Mouse (Mus musculus) ES-Bruce4 (cell line): ENCODE data around the gene Arid5b. TPM values are rescaled to one million over a fixed set of nuclear protein-coding genes. Genes with fewer than 3 reads are reported as not detected.

Experiments
- H3K27ac ChIP-seq: 2 replicates; pipeline ENCODE4 v1.5.1; 2012; ENCODE audit warnings: low read length, inconsistent platforms; ENCODE audit not compliant: insufficient read depth
- H3K27me3 ChIP-seq: 2 replicates; pipeline ENCODE4 v1.6.1; 2012; ENCODE audit warnings: mild to moderate bottlenecking, low read length, inconsistent platforms; ENCODE audit not compliant: control insufficient read depth, poor library complexity, insufficient read depth, severe bottlenecking
- H3K36me3 ChIP-seq: 2 replicates; pipeline ENCODE4 v1.6.1; 2012; ENCODE audit warnings: inconsistent platforms, mild to moderate bottlenecking, low read length, moderate library complexity; ENCODE audit not compliant: control insufficient read depth, poor library complexity, insufficient read depth, severe bottlenecking
- H3K4me1 ChIP-seq: one replicate; pipeline ENCODE4 v1.8.1; 2011; ENCODE audit warnings: low read length; ENCODE audit not compliant: control insufficient read depth, insufficient read depth
- H3K4me3 ChIP-seq: 2 replicates; pipeline ENCODE4 v1.5.1; 2011; ENCODE audit warnings: low read depth, mild to moderate bottlenecking, low read length
- H3K9ac ChIP-seq: 2 replicates; pipeline ENCODE4 v1.6.1; 2012; ENCODE audit warnings: low read depth, mild to moderate bottlenecking, inconsistent platforms; ENCODE audit not compliant: poor library complexity, severe bottlenecking
- H3K9me3 ChIP-seq: replicated peaks from 2 replicates; pipeline ENCODE4 v1.6.1; 2012; ENCODE audit warnings: mild to moderate bottlenecking, low read length, inconsistent platforms; ENCODE audit not compliant: control insufficient read depth, poor library complexity, insufficient read depth, severe bottlenecking
- CTCF ChIP-seq: IDR thresholded peaks from one replicate; pipeline ENCODE4 v1.8.1; 2011; ENCODE audit warnings: low read depth, low read length
- EP300 ChIP-seq: IDR thresholded peaks from 2 replicates; pipeline ENCODE4 v1.6.1; 2011; ENCODE audit warnings: low read depth, low read length; ENCODE audit not compliant: insufficient read depth
- POLR2A ChIP-seq: IDR thresholded peaks from one replicate; pipeline ENCODE4 v1.8.1; 2011; ENCODE audit warnings: low read length; ENCODE audit not compliant: insufficient read depth
- polyA plus RNA-seq: library from polyadenylated mRNA; stranded (reverse); fragments of >200 nt; gene quantifications from 2 replicates; pipeline ENCODE4 v1.2.4, GENCODE M21; 2011; ENCODE audit warnings: low read depth; ENCODE audit not compliant: missing spikeins, insufficient read depth, insufficient read length

Arid5b gene
- polyA plus RNA-seq, 1 experiment: 48.3 TPM

GRCm38 (mm10) chr10:68086973-68087372, 191.6 kb downstream of the Arid5b start:
- H3K9me3 ChIP-seq: no peaks in the 10 kb centered on the region
- no peak overlapping the region for H3K4me3 ChIP-seq
- H3K4me1 ChIP-seq: no peaks in the 10 kb centered on the region
- no peak overlapping the region for H3K9ac ChIP-seq
- H3K36me3 ChIP-seq: no peaks in the 10 kb centered on the region
- TF ChIP-seq POLR2A: no peak
- no peak for TF ChIP-seq CTCF
- no peak for TF ChIP-seq EP300
- no peaks in the 10 kb centered on the region for H3K27me3 ChIP-seq
- no peak overlapping the region for H3K27ac ChIP-seq

DNA sequence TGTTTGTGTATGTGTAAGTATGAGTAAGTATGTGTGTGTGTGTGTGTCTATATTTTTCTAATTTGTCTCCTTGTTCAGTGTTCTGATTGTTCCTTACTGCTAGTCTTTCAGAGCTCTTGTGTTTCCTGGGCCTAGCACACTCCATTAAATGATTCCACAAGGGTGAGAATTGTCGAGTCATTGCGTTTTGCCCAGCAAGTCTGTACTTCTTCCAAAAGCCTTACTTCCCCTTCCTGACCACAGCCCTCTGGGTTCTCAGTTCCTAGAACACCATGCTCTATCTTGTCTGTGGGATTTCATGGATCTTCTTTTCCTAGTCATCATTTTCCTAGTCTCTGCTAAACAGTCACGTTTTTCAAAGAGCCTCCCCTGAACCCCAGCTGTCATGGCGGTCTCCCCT, 193.0 kb downstream of the Arid5b start:
- Histone ChIP-seq H3K27ac (no peak overlapping the region), H3K9ac (no peak overlapping the region), H3K4me3 (no peak overlapping the region), H3K9me3 (no peaks in the 10 kb centered on the region), H3K4me1 (no peaks in the 10 kb centered on the region), H3K36me3 (no peaks in the 10 kb centered on the region), H3K27me3 (no peaks in the 10 kb centered on the region)
- no peak for TF ChIP-seq EP300
- TF ChIP-seq POLR2A: no peak
- no peak for TF ChIP-seq CTCF

DNA sequence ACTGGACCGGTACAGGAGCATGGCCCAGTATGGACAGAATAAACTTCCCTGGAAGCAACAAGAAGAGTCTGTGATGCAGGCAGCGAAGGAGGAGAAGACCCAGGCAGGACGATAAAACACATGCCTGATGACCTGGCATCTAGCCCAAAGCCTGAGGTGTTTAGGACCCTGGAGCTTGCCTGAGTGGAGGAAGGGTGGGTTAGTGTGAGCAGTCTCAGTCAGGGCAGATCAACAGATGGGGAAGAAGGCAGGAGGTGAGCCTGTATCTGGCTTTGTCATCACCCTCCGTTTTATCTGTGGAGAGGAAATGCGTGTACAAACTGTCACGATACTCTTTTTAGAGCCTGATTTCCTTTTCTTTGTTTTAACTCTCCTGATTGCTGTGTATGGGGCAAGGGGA, 196.8 kb downstream of the Arid5b start:
- Histone ChIP-seq H3K9me3 (no peaks in the 10 kb centered on the region), H3K9ac (no peak overlapping the region), H3K4me3 (no peak overlapping the region), H3K4me1 (no peaks in the 10 kb centered on the region), H3K27ac (no peak overlapping the region), H3K27me3 (no peaks in the 10 kb centered on the region), H3K36me3 (no peaks in the 10 kb centered on the region)
- TF ChIP-seq EP300: no peak

GRCm38 (mm10) chr10:68079910-68080670, 198.4 kb downstream of the Arid5b start:
- no peak for TF ChIP-seq CTCF
- TF ChIP-seq POLR2A: no peak
- TF ChIP-seq EP300: no peak
- no peak overlapping the region for H3K27ac ChIP-seq
- no peak overlapping the region for H3K9ac ChIP-seq
- no peaks in the 10 kb centered on the region; the same call in 1 of the 2 replicates for H3K27me3 ChIP-seq
- H3K4me3 ChIP-seq: no peak overlapping the region
- H3K4me1 ChIP-seq: no peaks in the 10 kb centered on the region
- H3K36me3 ChIP-seq: no peaks in the 10 kb centered on the region
- no peaks in the 10 kb centered on the region for H3K9me3 ChIP-seq

GRCm38 (mm10) chr10:68078708-68079107, 199.8 kb downstream of the Arid5b start:
- H3K36me3 ChIP-seq: no peaks in the 10 kb centered on the region
- no peak for TF ChIP-seq EP300
- TF ChIP-seq POLR2A: no peak
- TF ChIP-seq CTCF: no peak

DNA sequence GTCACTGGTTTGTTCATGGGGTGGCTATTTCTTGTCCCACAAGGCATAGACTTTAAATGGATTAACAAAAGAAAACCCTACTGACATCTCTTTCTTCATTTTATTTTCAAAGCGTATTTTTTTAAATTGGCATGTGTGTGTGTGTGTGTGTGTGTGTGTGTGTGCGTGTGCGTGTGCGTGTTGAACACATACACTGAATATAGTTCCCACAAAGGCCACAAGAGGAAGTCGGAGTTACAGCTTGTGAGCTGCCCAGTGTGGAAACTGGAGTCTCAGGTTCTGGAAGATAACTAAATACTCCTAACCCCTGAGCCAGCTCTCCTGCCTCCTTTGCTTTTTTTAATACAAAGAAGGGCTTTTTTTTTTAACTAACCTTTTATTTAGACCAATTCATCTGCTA, 203.4 kb downstream of the Arid5b start:
- TF ChIP-seq POLR2A (no peak), CTCF (no peak), EP300 (no peak)
- no peaks in the 10 kb centered on the region for H3K9me3 ChIP-seq
- H3K27me3 ChIP-seq: no peaks in the 10 kb centered on the region; the same call in 1 of the 2 replicates
- no peaks in the 10 kb centered on the region for H3K36me3 ChIP-seq
- H3K4me1 ChIP-seq: peaks cover 2% of the 10 kb centered on the region
- no peak overlapping the region for H3K27ac ChIP-seq
- H3K4me3 ChIP-seq: no peak overlapping the region
- no peak overlapping the region for H3K9ac ChIP-seq

More at GRCm38 (mm10) chr10:68078708-68079107, 199.8 kb downstream of the Arid5b start:
- no peak overlapping the region for H3K27ac ChIP-seq
- no peak overlapping the region for H3K9ac ChIP-seq
- peaks cover 2% of the 10 kb centered on the region for H3K4me1 ChIP-seq
- no peak overlapping the region for H3K4me3 ChIP-seq
- H3K27me3 ChIP-seq: no peaks in the 10 kb centered on the region; the same call in 1 of the 2 replicates
- no peaks in the 10 kb centered on the region for H3K9me3 ChIP-seq
